Mouse (Mus musculus) heart, postnatal 25 days (tissue): ENCODE measurements around the gene Hexa. TPM values are rescaled to one million over a fixed set of nuclear protein-coding genes. Genes with fewer than 3 reads are reported as not detected.
A peak's percentile ranks its signal among the peaks of the same experiment; 100 is the strongest.

Experiments used
- DNase-seq: peaks from one replicate; pipeline ENCODE4 v3.0.0; 2022; ENCODE audit warnings: low spot score
- intact Hi-C: fragments of 180-260 bp; cut with DNase I; formaldehyde crosslinking; loops from one replicate; pipeline ENCODE4 v1.15.1; 2025
- total RNA-seq, 2 experiments: library from RNA; stranded (reverse); gene quantifications; 2 replicates each; pipeline ENCODE4 v1.2.3; 2021

Hexa gene
- total RNA-seq, 2 experiments from 2014 or later = 36.8 TPM

DNA sequence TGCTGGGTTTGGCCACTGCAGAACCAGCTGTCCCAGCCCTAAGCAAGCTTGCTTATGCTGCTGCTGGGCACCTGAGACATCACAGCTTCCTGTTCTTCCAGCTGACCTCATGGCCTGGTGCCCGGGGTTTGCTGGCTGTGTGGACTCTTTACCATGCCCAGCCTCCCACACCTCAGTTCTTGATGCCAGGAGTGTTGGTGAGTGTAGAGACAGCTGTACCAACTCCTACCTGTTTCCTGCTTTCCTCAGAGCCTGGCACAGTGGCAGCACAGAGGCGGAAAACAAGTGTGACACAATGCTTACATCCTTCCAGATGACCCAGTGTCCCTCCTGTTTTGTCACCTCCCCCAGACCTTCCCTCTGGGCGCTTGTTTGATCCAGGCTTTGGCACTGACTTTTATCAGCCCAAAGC lies 12.3 kb downstream of the Hexa start:
- DNase-seq = no peak
- intact Hi-C loops = no loop called here

GRCm38 (mm10) chr9:59552610-59553009 lies 13.3 kb downstream of the Hexa start:
- DNase-seq = no peak
- intact Hi-C loops = no loop called here

- no peak for DNase-seq
- intact Hi-C loops = no loop called here
Observed at GRCm38 (mm10) chr9:59553719-59554118, 14.4 kb downstream of the Hexa start.

DNA sequence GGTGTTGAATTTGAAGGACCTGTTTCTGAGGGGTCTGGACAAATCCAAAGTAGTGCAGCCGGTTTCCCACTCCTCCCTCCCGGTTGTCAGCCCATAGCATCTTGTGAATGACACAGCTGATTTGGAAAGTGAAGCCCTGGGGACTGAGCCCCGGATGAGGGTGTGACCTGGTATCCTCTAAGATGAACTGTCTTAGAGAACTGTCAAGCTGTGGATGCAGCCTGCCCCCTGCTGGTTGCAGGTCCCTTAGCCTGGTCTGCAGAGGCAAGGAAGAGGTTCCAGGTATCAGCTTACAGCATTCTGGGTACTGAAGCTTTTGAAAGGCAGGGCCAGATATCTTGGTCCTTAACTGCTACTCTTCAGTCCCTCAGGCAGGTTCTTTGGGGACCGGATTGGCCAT lies 26.3 kb downstream of the Hexa start:
- peak; percentile 34 for DNase-seq
- intact Hi-C loops = loop anchor here (5.0 to 10.0 kb wide), 4 partner anchors 78 to 661 kb away; partner anchors contain the start of gene Arih1

DNA sequence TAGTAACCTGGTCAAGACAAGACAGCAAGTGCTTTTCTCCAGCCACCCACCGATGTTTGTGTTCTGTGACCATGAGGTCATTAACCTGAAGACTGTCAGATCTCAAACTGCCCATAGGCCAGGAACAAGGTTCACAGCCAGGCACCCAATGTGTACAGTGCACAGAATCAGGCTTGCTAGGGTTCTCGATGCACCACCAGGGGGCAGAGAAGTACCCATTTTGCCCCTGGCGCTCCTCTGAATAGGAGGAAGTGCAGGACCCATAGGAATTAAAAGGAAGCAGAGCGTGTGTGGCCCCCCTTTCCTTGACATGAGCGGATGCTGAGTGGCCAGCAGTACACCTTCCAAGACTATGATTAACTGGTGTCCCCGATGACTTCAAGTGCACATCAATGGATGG lies 27.8 kb downstream of the Hexa start:
- intact Hi-C loops = loop anchor here (1.0 to 10.0 kb wide), 5 partner anchors 17 to 662 kb away; partner anchors contain the start of gene Arih1

DNA sequence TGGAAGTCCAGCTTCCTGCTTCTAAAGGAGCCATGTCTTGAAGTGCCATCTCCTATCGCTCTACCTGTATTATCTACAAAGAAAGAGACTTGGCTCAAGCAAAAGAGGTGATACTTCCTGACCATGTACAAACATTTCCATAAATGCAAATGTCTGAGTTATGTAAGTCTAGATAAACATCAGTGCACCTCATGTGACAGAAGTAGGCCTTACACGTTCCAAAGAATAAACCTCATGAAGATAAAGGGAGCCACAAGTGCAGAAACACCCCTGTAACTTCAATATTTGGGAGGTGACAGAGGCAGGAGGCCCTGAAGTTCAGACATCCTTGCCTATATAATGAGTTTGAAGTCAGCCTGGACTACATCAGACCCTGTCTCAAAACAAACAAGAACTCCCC lies 32.5 kb downstream of the Hexa start:
- DNase-seq = no peak
- intact Hi-C loops = no loop called here

More for the DNA sequence above, 27.8 kb downstream of the Hexa start:
- peak; percentile 20 for DNase-seq

GRCm38 (mm10) chr9:59577401-59577800 lies 38.1 kb downstream of the Hexa start:
- intact Hi-C loops = no loop called here
- no peak for DNase-seq

DNA sequence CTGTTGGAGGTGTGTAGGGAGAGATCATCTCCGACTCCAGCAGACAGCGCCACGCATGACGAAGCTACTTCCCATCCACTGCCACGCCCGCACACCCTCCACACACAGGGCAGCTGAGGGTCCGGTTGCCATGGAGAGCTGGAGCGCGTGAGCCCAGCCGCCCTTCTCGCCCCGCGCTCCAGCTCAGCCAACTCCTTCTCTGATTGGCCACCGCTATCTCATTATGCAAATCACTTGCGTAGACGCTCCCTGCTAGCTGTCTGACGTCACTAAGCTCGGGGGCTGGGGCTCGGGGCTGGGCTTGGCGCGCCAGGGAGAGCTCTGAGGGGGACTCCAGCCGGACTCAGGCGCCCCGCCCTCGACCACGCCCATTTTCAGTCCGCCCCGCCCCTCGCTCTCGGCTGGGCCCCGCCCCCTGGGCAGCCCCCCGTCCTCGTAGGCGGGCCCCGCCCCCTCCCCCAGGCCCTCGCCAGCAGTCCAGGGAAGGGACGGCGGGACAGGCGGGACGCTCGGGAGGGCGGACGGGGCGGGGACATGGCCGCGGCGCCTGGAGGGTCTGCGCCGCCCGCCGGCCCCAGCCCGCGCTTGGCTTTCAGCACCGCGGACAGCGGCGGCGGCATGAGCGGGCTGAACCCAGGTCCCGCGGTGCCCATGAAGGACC lies 38.6 kb downstream of the Hexa start, which contains the start of gene Celf6:
Gene Celf6, plus strand, starts transcription at position 74 of the 661 bp plus-strand sequence.
- intact Hi-C loops = no loop called here

DNA sequence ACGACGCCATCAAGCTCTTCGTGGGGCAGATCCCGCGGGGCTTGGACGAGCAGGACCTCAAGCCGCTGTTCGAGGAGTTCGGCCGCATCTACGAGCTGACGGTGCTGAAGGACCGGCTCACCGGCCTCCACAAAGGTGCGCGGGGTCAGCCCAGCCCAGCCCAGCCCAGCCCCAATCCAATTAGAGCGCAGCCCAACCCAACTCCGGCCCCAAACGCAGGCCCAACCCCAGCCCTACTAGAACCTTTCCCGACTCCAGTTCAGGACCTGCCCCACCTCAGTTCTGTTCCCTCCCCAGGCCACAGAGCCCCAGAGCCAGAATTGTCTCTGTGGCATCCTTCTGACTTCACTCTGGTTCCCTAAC lies 39.1 kb downstream of the Hexa start:
- intact Hi-C loops = no loop called here
- DNase-seq = no peak

More for the DNA sequence above, 38.6 kb downstream of the Hexa start, which contains the start of gene Celf6:
- DNase-seq = peak; percentile 50

- DNase-seq = peak; percentile 27
- intact Hi-C loops = loop anchor here (1.0 kb wide), 1 partner anchor 18 kb away; no protein-coding TSS in a partner anchor
Observed at GRCm38 (mm10) chr9:59584871-59585308, 45.5 kb downstream of the Hexa start.

DNA sequence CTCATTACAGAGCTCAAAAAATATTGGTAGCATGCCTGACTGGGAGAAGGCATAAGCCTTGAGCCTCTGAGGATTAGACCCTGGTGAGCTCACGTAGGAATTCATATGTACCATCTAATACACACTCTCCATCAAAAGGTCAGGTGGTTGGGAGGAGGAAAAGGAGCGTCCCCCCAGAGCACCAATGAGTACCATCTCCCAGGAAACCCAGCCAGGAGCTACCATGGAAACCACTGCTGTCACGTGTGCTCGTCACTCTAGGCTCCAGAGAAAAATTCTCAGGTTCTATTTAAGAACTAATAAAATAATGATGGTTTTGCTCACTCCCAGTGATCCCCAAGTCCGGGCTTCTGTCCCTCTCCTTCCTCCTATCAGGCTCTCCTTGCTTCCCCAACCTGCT lies 48.9 kb downstream of the Hexa start:
- intact Hi-C loops = no loop called here
- DNase-seq = no peak

- DNase-seq = no peak
- intact Hi-C loops = no loop called here
Observed at GRCm38 (mm10) chr9:59588710-59589671, 49.7 kb downstream of the Hexa start.

DNA sequence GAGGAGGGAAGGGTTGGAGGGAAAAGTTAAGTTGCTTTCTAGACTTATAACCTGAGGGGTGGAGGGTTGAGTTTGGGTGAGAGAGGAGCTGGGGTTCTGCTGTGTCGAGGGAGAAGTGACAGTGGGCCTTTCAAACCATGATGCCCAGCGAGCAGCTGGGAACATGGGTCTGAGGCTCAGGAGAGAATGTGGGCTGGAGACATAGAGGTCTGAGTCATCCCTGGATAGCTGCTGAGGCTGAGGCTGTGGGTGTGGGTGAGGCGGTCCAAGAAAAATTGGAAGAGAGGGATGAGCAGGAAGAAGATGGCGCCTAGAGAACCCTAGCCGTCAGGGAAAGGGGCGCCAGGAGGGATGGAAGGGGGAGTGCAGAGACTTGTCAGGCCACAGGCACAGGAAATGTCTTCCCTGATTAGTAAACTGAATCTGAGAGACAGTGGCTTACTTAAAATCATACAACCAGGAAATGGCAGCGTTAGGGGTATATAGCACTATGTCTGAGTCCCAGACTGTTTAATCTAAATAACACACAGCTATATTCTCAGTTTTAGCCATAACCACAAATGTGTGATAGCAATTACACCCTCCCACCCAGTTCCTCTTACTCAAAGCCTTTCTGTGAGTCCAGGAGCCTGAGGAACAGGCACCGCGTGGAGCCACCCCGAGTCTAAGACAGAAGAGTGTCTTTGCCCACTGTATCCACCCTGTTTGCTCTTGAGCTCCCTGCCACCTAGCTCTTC lies 50.5 kb downstream of the Hexa start:
- intact Hi-C loops = no loop called here
- no peak for DNase-seq

GRCm38 (mm10) chr9:59601661-59602060 lies 62.3 kb downstream of the Hexa start:
- no peak for DNase-seq
- intact Hi-C loops = no loop called here

DNA sequence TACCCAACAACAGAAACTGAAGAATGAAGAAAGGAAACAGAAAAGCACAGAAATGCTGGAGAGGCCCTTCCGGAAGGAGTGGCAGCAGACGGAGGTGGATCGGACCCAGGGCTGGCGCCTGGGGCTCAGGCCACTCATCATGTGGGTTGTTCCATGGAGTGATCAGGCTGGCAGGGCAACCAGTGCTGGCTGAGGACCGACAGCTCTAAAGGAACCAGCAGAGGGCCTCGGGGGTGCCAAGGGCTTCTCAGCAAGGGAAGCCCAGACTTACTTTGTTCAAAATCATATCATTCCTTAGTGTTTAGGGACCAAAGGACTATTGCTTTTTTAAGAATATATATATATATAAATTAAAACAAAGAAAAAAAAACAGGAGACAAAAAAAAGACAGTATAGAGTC lies 66.6 kb downstream of the Hexa start:
- intact Hi-C loops = no loop called here
- no peak for DNase-seq

GRCm38 (mm10) chr9:59610950-59611349 lies 71.6 kb downstream of the Hexa start:
- no peak for DNase-seq

More at GRCm38 (mm10) chr9:59610950-59611349, 71.6 kb downstream of the Hexa start:
- intact Hi-C loops = no loop called here
